In genomic region chr12:51001096-51001495, GRCm38 (mm10) we compare ENCODE assay signal across 8 mouse cellular contexts.
DNase-seq lines count a peak whose midpoint lies in the region; ATAC-seq and TF ChIP-seq lines count a peak whose summit lies in the region.

No protein-coding gene starts in this region.

- DNase-seq in left cerebral cortex, adult 2 months (ENCODE audit: extremely low spot score in 1 of 2, low spot score in 2 of 2), result no peak
- no peak for DNase-seq in left cerebral cortex, postnatal 25 days (ENCODE audit: low spot score in 2 of 2)
- no peak for DNase-seq in limb, embryonic 14.5 days (ENCODE audit: low spot score)
- no peak for DNase-seq in cerebellum, adult 11 months
- DNase-seq in heart, adult 2 months, result no peak
- DNase-seq in adrenal gland, adult 2 months, result no peak

- no peak for TF ChIP-seq POLR2A in limb, embryonic 14.5 days (IDR thresholded peaks at IDR 0.05; ENCODE audit: borderline replicate concordance, extremely low read depth, insufficient read depth, insufficient read length)
- no peak for TF ChIP-seq POLR2A in heart, adult 2 months (IDR thresholded peaks at IDR 0.05; ENCODE audit: insufficient read depth, low read depth, low read length)

- no peak for ATAC-seq in forebrain, embryonic 13.5 days
- no peak for ATAC-seq in limb, embryonic 14.5 days (ENCODE audit: low FRiP score, low read depth)
- ATAC-seq in neural tube, embryonic 13.5 days (ENCODE audit: low read depth), result no peak

- H3K79me2 ChIP-seq in heart, adult 2 months (replicated peaks; ENCODE audit: control insufficient read depth, insufficient read depth, low read length), result no peaks in the 10 kb centered on the region

- no peak for TF ChIP-seq CTCF in left cerebral cortex, adult 2 months (IDR thresholded peaks at IDR 0.05)
- TF ChIP-seq CTCF in heart, adult 2 months (IDR thresholded peaks at IDR 0.05), result no peak

- H3K27me3 ChIP-seq in forebrain, embryonic 13.5 days, result no peaks in the 10 kb centered on the region
- no peaks in the 10 kb centered on the region for H3K27me3 ChIP-seq in limb, embryonic 14.5 days (ENCODE audit: control insufficient read depth, insufficient read depth, low read length)
- H3K27me3 ChIP-seq in neural tube, embryonic 13.5 days, result peaks cover 20% of the 10 kb centered on the region
- no peaks in the 10 kb centered on the region for H3K27me3 ChIP-seq in heart, adult 2 months (ENCODE audit: control insufficient read depth, insufficient read depth, low read length)

- no peaks in the 10 kb centered on the region for H3K9me3 ChIP-seq in forebrain, embryonic 13.5 days (replicated peaks)
- no peaks in the 10 kb centered on the region for H3K9me3 ChIP-seq in limb, embryonic 14.5 days (ENCODE audit: control insufficient read depth, low read length)
- H3K9me3 ChIP-seq in neural tube, embryonic 13.5 days, result no peaks in the 10 kb centered on the region

- peak overlapping the region; percentile 54 for H3K4me2 ChIP-seq in forebrain, embryonic 13.5 days
- H3K4me2 ChIP-seq in limb, embryonic 14.5 days (replicated peaks; ENCODE audit: low read depth, low read length, severe bottlenecking), result peak overlapping the region; percentile 13; the same call in 1 of the 2 replicates
- H3K4me2 ChIP-seq in neural tube, embryonic 13.5 days, result peak overlapping the region; percentile 40

- intact Hi-C loops in left cerebral cortex, adult 2 months (cut with DNase I), result loop anchor here (5.0 kb wide), 2 partner anchors 116 to 186 kb away; no protein-coding TSS in a partner anchor
- intact Hi-C loops in left cerebral cortex, postnatal 25 days (cut with DNase I), result loop anchor here (5.0 kb wide), 1 partner anchor 186 kb away; no protein-coding TSS in a partner anchor
- intact Hi-C loops in heart, adult 2 months (cut with DNase I), result no loop called here

- no peak overlapping the region for H3K4me3 ChIP-seq in left cerebral cortex, adult 2 months
- H3K4me3 ChIP-seq in forebrain, embryonic 13.5 days, result peak overlapping the region; percentile 17
- H3K4me3 ChIP-seq in limb, embryonic 14.5 days (replicated peaks; ENCODE audit: low read length), result no peak overlapping the region
- no peak overlapping the region for H3K4me3 ChIP-seq in neural tube, embryonic 13.5 days
- H3K4me3 ChIP-seq in heart, adult 2 months, result no peak overlapping the region

- TF ChIP-seq EP300 in heart, adult 2 months (IDR thresholded peaks at IDR 0.05; ENCODE audit: insufficient read depth, low read depth, low read length), result no peak

- peaks cover 74% of the 10 kb centered on the region for H3K4me1 ChIP-seq in forebrain, embryonic 13.5 days
- no peaks in the 10 kb centered on the region for H3K4me1 ChIP-seq in limb, embryonic 14.5 days (ENCODE audit: control insufficient read depth, insufficient read depth, low read length)
- H3K4me1 ChIP-seq in neural tube, embryonic 13.5 days (replicated peaks), result peaks cover 49% of the 10 kb centered on the region
- no peaks in the 10 kb centered on the region for H3K4me1 ChIP-seq in heart, adult 2 months (ENCODE audit: control insufficient read depth, insufficient read depth, low read length)

- 11% methylated on average over 4 of the region's 4 CpGs for WGBS in forebrain, embryonic 13.5 days
- 20% methylated on average over 4 of the region's 4 CpGs for WGBS in limb, embryonic 14.5 days
- 25% methylated on average over 4 of the region's 4 CpGs for WGBS in neural tube, embryonic 13.5 days
- 66% methylated on average over 4 of the region's 4 CpGs for WGBS in heart, adult 2 months

- peak overlapping the region; percentile 47 for H3K27ac ChIP-seq in left cerebral cortex, adult 2 months
- peak overlapping the region; percentile 99 for H3K27ac ChIP-seq in forebrain, embryonic 13.5 days
- no peak overlapping the region for H3K27ac ChIP-seq in limb, embryonic 14.5 days (replicated peaks; ENCODE audit: low read depth, low read length)
- peak overlapping the region; percentile 76 for H3K27ac ChIP-seq in neural tube, embryonic 13.5 days (replicated peaks)
- no peak overlapping the region for H3K27ac ChIP-seq in heart, adult 2 months

- H3K9ac ChIP-seq in forebrain, embryonic 13.5 days, result peak overlapping the region; percentile 58
- no peak overlapping the region for H3K9ac ChIP-seq in limb, embryonic 14.5 days (ENCODE audit: low read depth, low read length, severe bottlenecking)
- H3K9ac ChIP-seq in neural tube, embryonic 13.5 days, result peak overlapping the region; percentile 3; the same call in 1 of the 2 replicates
- no peak overlapping the region for H3K9ac ChIP-seq in heart, adult 2 months (ENCODE audit: low read depth, low read length)

- no peaks in the 10 kb centered on the region for H3K36me3 ChIP-seq in forebrain, embryonic 13.5 days (ENCODE audit: poor library complexity, severe bottlenecking)
- H3K36me3 ChIP-seq in limb, embryonic 14.5 days (ENCODE audit: control insufficient read depth, insufficient read depth, low read length), result no peaks in the 10 kb centered on the region
- H3K36me3 ChIP-seq in neural tube, embryonic 13.5 days, result no peaks in the 10 kb centered on the region
- no peaks in the 10 kb centered on the region for H3K36me3 ChIP-seq in heart, adult 2 months (ENCODE audit: control insufficient read depth, insufficient read depth, low read length)

Comparison
In these comparisons a context has a peak if more than half of its experiments do, and no peak if none do; other contexts are left out.
1. H3K27ac ChIP-seq: peak in left cerebral cortex, adult 2 months (single experiment), forebrain, embryonic 13.5 days (single experiment) and neural tube, embryonic 13.5 days (single experiment); none in limb, embryonic 14.5 days (single experiment) and heart, adult 2 months (single experiment).
2. H3K9ac ChIP-seq: peak in forebrain, embryonic 13.5 days (single experiment) and neural tube, embryonic 13.5 days (single experiment); none in limb, embryonic 14.5 days (single experiment) and heart, adult 2 months (single experiment).
3. Peak in every context shown above with its lines, with median percentiles within 50 percentile points of each other: H3K4me2 ChIP-seq.